Mouse (Mus musculus) right cerebral cortex, postnatal 25 days (tissue): ENCODE data around the gene Xylt1.

Experiments used
- DNase-seq: peaks from one replicate; pipeline ENCODE4 v3.0.0; 2022

Gene Xylt1

GRCm38 (mm10) chr7:117484989-117485536, 104.3 kb downstream of the Xylt1 start:
- no peak for DNase-seq

- no peak for DNase-seq
Measured at GRCm38 (mm10) chr7:117486425-117487172, 105.8 kb downstream of the Xylt1 start.

- no peak for DNase-seq
Measured at GRCm38 (mm10) chr7:117487173-117487490, 106.4 kb downstream of the Xylt1 start.

GRCm38 (mm10) chr7:117489973-117490372, 109.2 kb downstream of the Xylt1 start:
- no peak for DNase-seq

GRCm38 (mm10) chr7:117490500-117491205, 109.9 kb downstream of the Xylt1 start:
- no peak for DNase-seq

- DNase-seq: no peak
Measured at GRCm38 (mm10) chr7:117491495-117491894, 110.7 kb downstream of the Xylt1 start.

- no peak for DNase-seq
Measured at GRCm38 (mm10) chr7:117494210-117494609, 113.4 kb downstream of the Xylt1 start.

GRCm38 (mm10) chr7:117494618-117495310, 114.0 kb downstream of the Xylt1 start:
- DNase-seq: no peak

- no peak for DNase-seq
Measured at GRCm38 (mm10) chr7:117495751-117496150, 115.0 kb downstream of the Xylt1 start.

GRCm38 (mm10) chr7:117498173-117498572, 117.4 kb downstream of the Xylt1 start:
- no peak for DNase-seq

- DNase-seq: no peak
Measured at GRCm38 (mm10) chr7:117501355-117502181, 120.8 kb downstream of the Xylt1 start.

GRCm38 (mm10) chr7:117502415-117502814, 121.6 kb downstream of the Xylt1 start:
- DNase-seq: no peak

- DNase-seq: no peak
Measured at GRCm38 (mm10) chr7:117503714-117504113, 122.9 kb downstream of the Xylt1 start.

- no peak for DNase-seq
Measured at GRCm38 (mm10) chr7:117505791-117506190, 125.0 kb downstream of the Xylt1 start.

GRCm38 (mm10) chr7:117507351-117507750, 126.6 kb downstream of the Xylt1 start:
- DNase-seq: no peak

- no peak for DNase-seq
Measured at GRCm38 (mm10) chr7:117508090-117508489, 127.3 kb downstream of the Xylt1 start.

- no peak for DNase-seq
Measured at GRCm38 (mm10) chr7:117510113-117510512, 129.3 kb downstream of the Xylt1 start.

- no peak for DNase-seq
Measured at GRCm38 (mm10) chr7:117512301-117512700, 131.5 kb downstream of the Xylt1 start.

- DNase-seq: no peak
Measured at GRCm38 (mm10) chr7:117515794-117516193, 135.0 kb downstream of the Xylt1 start.

- no peak for DNase-seq
Measured at GRCm38 (mm10) chr7:117516896-117517295, 136.1 kb downstream of the Xylt1 start.

- no peak for DNase-seq
Measured at GRCm38 (mm10) chr7:117521369-117521768, 140.6 kb downstream of the Xylt1 start.

GRCm38 (mm10) chr7:117522092-117522635, 141.4 kb downstream of the Xylt1 start:
- no peak for DNase-seq
